Mouse (Mus musculus): ENCODE data around the gene Zfp646.

GRCm38 (mm10) chr7:127840886-127841285 is 35.1 kb upstream of the Zfp646 start:
- TF ChIP-seq CTCF (IDR thresholded peaks at IDR 0.05) = no peak
- TF ChIP-seq POLR2A (IDR thresholded peaks at IDR 0.05; ENCODE audit: insufficient read depth, low read depth, low read length) = no peak
- TF ChIP-seq EP300 (IDR thresholded peaks at IDR 0.05; ENCODE audit: insufficient read depth, low read depth, low read length) = no peak

All from heart, adult 2 months (tissue).